Mouse (Mus musculus): Measurements from ENCODE around the gene Zfp820. TPM values are rescaled to one million over a fixed set of nuclear protein-coding genes. Genes with fewer than 3 reads are reported as not detected.
A peak's percentile ranks its signal among the peaks of the same experiment; 100 is the strongest.
"Not testable (repeated sequence)": the region's sequence is repeated elsewhere in the genome, so short reads cannot be mapped to it uniquely, and the experiment has no call there.

The Zfp820 gene
- 1 to 10 TPM; 1.8 to 2.6 (median 2.3) TPM for total RNA-seq (2022)

DNA sequence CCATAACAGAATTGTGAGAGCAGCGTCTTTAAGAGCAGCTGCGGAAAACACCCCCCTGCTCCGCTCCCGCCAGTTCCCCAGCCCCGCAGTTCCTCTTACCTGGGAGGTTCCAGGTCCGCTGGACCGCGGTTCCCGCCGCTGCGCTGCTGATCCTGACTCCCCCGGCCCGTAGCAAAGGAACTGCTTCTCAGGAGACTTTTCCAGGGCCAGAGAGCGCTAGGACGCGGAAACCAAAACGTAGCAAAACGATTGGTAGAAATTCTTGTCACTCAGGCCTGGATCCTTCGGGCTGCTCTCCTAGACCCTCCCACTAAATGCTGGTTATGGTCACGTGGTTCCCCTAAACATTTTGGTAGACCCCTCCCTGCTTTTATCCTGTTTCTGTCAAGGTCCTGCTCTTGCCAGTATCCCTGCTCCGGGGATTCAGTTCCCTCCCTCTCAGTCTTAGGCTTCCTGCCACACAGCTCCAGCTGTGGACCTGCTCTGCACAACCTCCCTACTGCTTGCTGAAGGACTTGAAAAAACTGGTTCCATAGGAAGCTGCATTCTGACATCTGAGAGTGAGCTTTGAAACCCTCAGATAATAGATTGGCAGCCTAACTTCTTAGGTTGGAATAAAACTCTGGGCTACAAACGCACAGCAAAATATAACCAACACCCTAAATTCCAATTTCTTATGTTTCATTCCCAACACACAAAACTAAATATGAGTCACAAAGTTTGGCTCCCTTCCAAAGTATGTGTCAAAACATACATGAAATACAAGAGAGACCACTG is at the start of gene Zfp820:
Gene Zfp820 (minus strand): TSS at position 228 of the 777 bp plus-strand sequence.
- peak; percentile 42 for DNase-seq

- no peak for DNase-seq
These were observed 25.7 kb upstream of the Zfp820 start for GRCm38 (mm10) chr17:21871256-21871655.

GRCm38 (mm10) chr17:21846322-21846582 is 680 bp upstream of the Zfp820 start:
- DNase-seq = not testable (repeated sequence)

DNA sequence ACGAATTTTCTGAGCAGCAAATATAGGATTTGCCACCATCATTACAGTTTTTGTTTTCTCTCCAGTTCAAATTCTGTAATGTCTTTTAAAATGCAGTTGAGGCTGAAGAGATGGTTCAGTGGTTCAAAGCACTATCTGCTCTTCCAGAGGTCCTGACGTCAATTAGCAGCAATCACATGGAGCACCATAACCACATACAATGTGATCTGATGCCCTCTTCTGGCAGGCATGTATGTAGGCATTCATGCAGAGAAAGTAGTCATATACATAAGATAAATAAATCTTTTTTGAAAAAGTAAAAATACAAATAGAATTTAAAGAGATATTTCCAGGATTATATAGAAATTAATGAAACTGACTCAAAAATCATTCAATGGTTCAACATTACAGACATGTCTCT is 7.1 kb downstream of the Zfp820 start:
- no peak for DNase-seq

DNA sequence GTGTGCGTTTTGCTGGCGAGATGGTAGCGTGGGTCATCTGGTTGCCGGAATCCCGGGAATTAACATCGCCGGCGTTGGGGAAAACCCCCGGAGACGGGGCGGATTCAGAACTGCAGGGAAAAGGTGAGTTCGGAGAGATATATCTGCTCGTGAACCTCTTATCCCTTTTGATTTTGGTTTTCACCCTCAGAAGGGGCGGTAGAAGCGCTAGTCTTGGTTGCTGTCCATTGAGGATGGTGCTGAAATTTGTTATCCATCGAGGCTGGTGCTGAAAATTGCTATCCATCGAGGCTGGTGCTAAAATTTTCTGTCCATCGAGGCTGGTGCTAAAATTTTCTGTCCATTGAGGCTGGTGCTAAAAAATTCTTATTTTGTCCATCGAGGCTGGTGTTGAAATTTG is 44.2 kb downstream of the Zfp820 start:
- DNase-seq = not testable (repeated sequence)

DNA sequence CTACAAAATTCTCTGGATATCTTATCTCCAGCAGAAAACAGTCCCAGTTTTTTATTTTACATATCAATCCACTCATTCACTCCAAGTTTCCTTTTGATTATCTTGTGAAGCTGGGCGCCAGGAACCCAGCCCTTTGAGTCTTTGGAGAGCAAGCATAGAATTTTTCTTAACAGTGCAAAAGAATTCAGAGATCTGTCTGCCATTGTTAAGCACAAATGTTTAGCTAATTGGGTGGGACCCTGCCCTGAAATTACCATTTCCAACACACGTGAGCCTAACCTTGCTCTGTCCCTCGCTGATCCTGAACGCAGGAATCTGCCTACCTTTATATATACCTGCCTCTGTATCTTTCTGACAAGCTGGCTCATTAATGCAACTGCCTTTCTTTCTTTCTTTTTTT is 53.3 kb downstream of the Zfp820 start:
- DNase-seq = no peak

DNA sequence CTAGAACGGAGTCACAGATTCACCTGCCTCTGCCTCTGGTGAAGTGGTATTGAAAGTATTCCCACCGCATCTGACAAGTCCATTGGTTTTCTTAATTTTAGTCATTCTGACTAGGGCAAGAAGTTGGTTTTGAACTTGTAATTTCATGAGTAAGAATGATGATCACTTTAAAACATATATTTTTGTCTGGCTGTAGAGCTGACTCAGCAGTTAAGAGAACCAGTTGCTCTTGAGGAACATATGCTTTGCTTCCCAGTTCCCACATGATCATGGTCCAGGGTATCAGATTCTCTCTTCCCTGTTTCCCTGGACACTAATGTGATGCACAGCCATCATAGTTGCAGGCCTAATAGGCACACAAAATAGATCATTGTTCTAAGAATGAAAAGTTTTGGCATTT is 75.2 kb downstream of the Zfp820 start:
- DNase-seq = no peak

Other genes starting within 250 kb of the Zfp820 start
- gene Zfp983, start 195.1 kb downstream of the Zfp820 start, total RNA-seq (2022) = 10 to 100 TPM in 2 of 4 experiments, 1 to 10 TPM in 2; 8.2 to 13.5 (median 10.0) TPM
- 1 to 10 TPM in 3 of 4 experiments, not detected in 1; 2.9 to 7.5 (median 6.9) TPM for gene Gm10226, start 153.9 kb downstream of the Zfp820 start, total RNA-seq (2022)
- gene Zfp760, start 138.0 kb downstream of the Zfp820 start, total RNA-seq (2022) = 1 to 10 TPM; 6.3 to 8.3 (median 7.9) TPM
- gene Zfp229, start 115.0 kb downstream of the Zfp820 start, total RNA-seq (2022) = 10 to 100 TPM in 3 of 4 experiments, 1 to 10 TPM in 1; 9.9 to 13.9 (median 12.5) TPM
- gene Zfp995, start 64.2 kb upstream of the Zfp820 start, total RNA-seq (2022) = 1 to 10 TPM; 1.7 to 4.4 (median 2.3) TPM
- 10 to 100 TPM in 3 of 4 experiments, 1 to 10 TPM in 1; 9.5 to 13.0 (median 11.2) TPM for gene Zfp942, start 116.7 kb upstream of the Zfp820 start, total RNA-seq (2022)
- 10 to 100 TPM in 3 of 4 experiments, 1 to 10 TPM in 1; 9.9 to 17.2 (median 14.7) TPM for gene Zfp943, start 116.8 kb upstream of the Zfp820 start, total RNA-seq (2022)

All from adrenal gland, adult 8-10 months (tissue).